Mouse (Mus musculus): ENCODE measurements around the gene Tigd2. TPM values are rescaled to one million over a fixed set of nuclear protein-coding genes. Genes with fewer than 3 reads are reported as not detected.

The Tigd2 gene
- polyA plus RNA-seq, 1 experiment: 6.1 TPM

DNA sequence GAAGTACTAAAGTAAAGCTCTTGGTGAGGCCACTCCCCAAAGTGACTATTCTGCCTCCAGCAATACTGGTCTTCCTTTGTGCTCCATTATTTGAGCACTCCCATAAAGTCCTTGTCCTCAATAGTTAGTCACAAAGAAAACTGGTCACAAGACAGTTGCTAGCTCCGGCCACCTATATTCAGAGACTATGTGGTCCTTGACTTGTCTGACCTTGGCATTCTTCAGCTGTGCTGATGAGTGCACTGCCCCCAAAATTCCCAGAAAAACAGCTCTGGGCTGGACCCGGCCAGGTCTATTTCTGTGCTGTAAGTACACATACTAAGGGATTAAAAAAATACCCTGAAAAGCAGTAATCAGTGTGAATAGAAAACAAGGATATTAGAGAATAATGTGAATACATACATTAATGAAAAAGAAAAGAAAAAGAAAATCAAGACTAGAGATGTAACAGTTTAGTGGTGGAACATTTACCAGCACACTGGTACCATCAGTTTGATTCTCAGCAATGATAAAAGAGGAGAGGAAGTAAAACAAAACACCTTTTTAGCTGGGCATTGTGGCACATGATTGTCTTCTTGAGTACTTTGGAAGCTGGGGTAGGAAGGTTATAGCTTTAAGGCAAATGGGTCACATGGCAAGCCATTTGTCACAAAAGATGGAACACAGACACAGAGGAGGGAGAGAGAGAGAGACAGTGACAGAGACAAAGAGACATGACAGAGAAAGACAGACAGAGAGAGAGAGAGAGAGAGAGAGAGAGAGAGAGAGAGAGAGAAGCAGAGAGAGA lies 12.6 kb upstream of the Tigd2 start:
- no peak for DNase-seq
- H3K27ac ChIP-seq (ENCODE audit: control insufficient read depth, insufficient read depth, low read length): no peak overlapping the region
- no peaks in the 10 kb centered on the region for H3K36me3 ChIP-seq (ENCODE audit: control insufficient read depth, insufficient read depth, low read length)
- H3K27me3 ChIP-seq (ENCODE audit: control insufficient read depth, insufficient read depth, low read length): no peaks in the 10 kb centered on the region
- H3K4me1 ChIP-seq (replicated peaks; ENCODE audit: control insufficient read depth, insufficient read depth, low read length): no peaks in the 10 kb centered on the region
- TF ChIP-seq CTCF (IDR thresholded peaks at IDR 0.05; ENCODE audit: borderline replicate concordance, control insufficient read depth, extremely low read depth, insufficient read depth, low read length, poor library complexity) (no peak), POLR2A (IDR thresholded peaks at IDR 0.05; ENCODE audit: control insufficient read depth, extremely low read depth, insufficient read depth, low read length, poor library complexity) (no peak)
- 95% methylated on average over 2 of the region's 2 CpGs for WGBS
- H3K4me3 ChIP-seq (ENCODE audit: control insufficient read depth, insufficient read depth, low read length): no peak overlapping the region

DNA sequence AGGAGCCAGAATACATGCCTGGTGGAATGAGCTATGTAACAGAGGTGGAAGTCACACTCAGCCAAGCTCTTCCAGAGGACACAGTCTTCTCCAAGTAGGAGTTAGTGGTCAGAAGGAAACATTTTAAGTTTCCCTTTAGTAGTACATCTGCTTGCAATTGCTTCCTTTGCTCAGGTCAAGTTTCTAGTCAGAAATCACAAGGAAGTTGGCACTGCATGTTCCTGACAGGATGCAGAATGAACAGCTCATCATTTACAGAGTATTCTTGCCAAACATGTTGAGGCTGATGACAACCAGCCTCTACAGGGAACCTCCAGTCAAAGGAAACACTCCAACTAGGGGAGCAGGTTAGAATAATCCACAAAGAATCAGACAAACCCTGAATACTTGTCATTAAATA lies 11.9 kb upstream of the Tigd2 start:
- DNase-seq: no peak
- Histone ChIP-seq H3K36me3 (ENCODE audit: control insufficient read depth, insufficient read depth, low read length) (no peaks in the 10 kb centered on the region), H3K4me1 (replicated peaks; ENCODE audit: control insufficient read depth, insufficient read depth, low read length) (no peaks in the 10 kb centered on the region), H3K4me3 (ENCODE audit: control insufficient read depth, insufficient read depth, low read length) (no peak overlapping the region), H3K27ac (ENCODE audit: control insufficient read depth, insufficient read depth, low read length) (no peak overlapping the region), H3K27me3 (ENCODE audit: control insufficient read depth, insufficient read depth, low read length) (no peaks in the 10 kb centered on the region)
- TF ChIP-seq CTCF (IDR thresholded peaks at IDR 0.05; ENCODE audit: borderline replicate concordance, control insufficient read depth, extremely low read depth, insufficient read depth, low read length, poor library complexity) (no peak), POLR2A (IDR thresholded peaks at IDR 0.05; ENCODE audit: control insufficient read depth, extremely low read depth, insufficient read depth, low read length, poor library complexity) (no peak)

DNA sequence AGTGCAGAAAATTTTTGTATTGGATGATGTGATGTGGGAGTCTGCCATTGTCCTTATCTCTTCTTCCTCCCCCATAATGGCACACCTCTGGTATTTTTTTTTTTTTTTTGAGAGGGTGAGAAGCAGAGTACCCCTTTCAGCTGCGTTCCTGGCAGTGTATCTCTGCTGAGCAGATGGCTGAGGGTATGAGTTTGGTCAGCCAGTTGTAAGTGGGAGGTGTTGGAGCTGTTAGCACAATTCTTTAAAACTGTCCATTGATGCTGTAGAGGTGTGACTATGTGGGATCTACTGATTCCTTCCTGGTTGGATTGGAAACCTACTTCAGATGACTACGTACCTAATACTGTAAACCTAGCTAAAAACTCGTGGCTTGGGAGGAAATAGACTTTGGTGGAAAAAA lies 10.3 kb upstream of the Tigd2 start:
- Histone ChIP-seq H3K4me1 (replicated peaks; ENCODE audit: control insufficient read depth, insufficient read depth, low read length) (no peaks in the 10 kb centered on the region), H3K4me3 (ENCODE audit: control insufficient read depth, insufficient read depth, low read length) (no peak overlapping the region), H3K27ac (ENCODE audit: control insufficient read depth, insufficient read depth, low read length) (no peak overlapping the region), H3K36me3 (ENCODE audit: control insufficient read depth, insufficient read depth, low read length) (no peaks in the 10 kb centered on the region), H3K27me3 (ENCODE audit: control insufficient read depth, insufficient read depth, low read length) (no peaks in the 10 kb centered on the region)
- 89% methylated on average over 3 of the region's 3 CpGs for WGBS
- no peak for DNase-seq
- no peak for TF ChIP-seq POLR2A (IDR thresholded peaks at IDR 0.05; ENCODE audit: control insufficient read depth, extremely low read depth, insufficient read depth, low read length, poor library complexity)
- no peak for TF ChIP-seq CTCF (IDR thresholded peaks at IDR 0.05; ENCODE audit: borderline replicate concordance, control insufficient read depth, extremely low read depth, insufficient read depth, low read length, poor library complexity)

DNA sequence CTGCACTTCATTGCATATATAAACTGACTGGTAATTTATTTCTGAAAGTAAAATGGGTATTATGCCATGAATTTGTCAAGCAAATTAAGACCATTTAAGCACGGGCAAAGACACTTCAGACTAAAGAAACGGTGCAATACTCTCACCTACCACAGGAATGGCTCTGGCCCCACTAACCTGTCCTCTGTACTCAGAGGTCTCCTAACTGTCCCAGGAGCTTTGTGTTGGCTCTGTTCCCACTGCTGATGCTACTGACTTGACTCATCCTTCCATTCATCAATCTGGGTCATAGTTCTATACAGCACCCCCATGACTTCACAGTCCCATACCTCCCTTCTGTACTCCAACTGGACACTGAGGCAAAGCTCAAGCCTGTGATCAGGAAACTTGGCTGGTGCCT lies 9.6 kb upstream of the Tigd2 start:
- H3K4me3 ChIP-seq (ENCODE audit: control insufficient read depth, insufficient read depth, low read length): no peak overlapping the region
- H3K27ac ChIP-seq (ENCODE audit: control insufficient read depth, insufficient read depth, low read length): no peak overlapping the region
- no peak for DNase-seq
- no peaks in the 10 kb centered on the region for H3K4me1 ChIP-seq (replicated peaks; ENCODE audit: control insufficient read depth, insufficient read depth, low read length)
- WGBS: 96% methylated on average over 2 of the region's 2 CpGs
- H3K36me3 ChIP-seq (ENCODE audit: control insufficient read depth, insufficient read depth, low read length): no peaks in the 10 kb centered on the region
- TF ChIP-seq CTCF (IDR thresholded peaks at IDR 0.05; ENCODE audit: borderline replicate concordance, control insufficient read depth, extremely low read depth, insufficient read depth, low read length, poor library complexity): no peak
- TF ChIP-seq POLR2A (IDR thresholded peaks at IDR 0.05; ENCODE audit: control insufficient read depth, extremely low read depth, insufficient read depth, low read length, poor library complexity): no peak
- H3K27me3 ChIP-seq (ENCODE audit: control insufficient read depth, insufficient read depth, low read length): no peaks in the 10 kb centered on the region

DNA sequence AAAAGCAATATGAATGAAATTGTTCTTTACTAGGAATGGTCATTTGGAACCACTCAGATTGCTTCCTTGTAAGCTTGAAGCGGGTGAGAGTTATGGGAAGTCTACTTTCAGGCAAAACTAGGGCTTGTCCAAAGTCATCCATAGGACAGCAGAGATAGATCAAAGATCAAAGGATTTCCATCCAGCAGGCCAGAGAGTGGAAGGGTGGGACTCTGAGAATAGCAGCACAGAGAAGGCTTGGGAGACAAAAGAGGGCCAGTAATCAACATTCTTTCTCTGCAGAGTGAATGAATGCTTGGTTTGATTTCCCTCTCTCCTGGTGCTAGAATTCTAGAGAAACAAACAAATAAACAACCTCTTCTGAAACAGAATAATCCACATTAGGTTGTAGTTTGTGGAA lies 1.1 kb upstream of the Tigd2 start:
- no peaks in the 10 kb centered on the region for H3K36me3 ChIP-seq (ENCODE audit: control insufficient read depth, insufficient read depth, low read length)
- 0 out of 2 replicates have a peak, but pooled peaks cover 2% of the 10 kb centered on the region for H3K4me1 ChIP-seq (replicated peaks; ENCODE audit: control insufficient read depth, insufficient read depth, low read length)
- H3K27ac ChIP-seq (ENCODE audit: control insufficient read depth, insufficient read depth, low read length): no peak overlapping the region
- no peak for TF ChIP-seq POLR2A (IDR thresholded peaks at IDR 0.05; ENCODE audit: control insufficient read depth, extremely low read depth, insufficient read depth, low read length, poor library complexity)
- no peak for TF ChIP-seq CTCF (IDR thresholded peaks at IDR 0.05; ENCODE audit: borderline replicate concordance, control insufficient read depth, extremely low read depth, insufficient read depth, low read length, poor library complexity)
- H3K4me3 ChIP-seq (ENCODE audit: control insufficient read depth, insufficient read depth, low read length): no peak overlapping the region
- no peak for DNase-seq
- no peaks in the 10 kb centered on the region for H3K27me3 ChIP-seq (ENCODE audit: control insufficient read depth, insufficient read depth, low read length)
- 96% methylated on average over 1 of the region's 1 CpGs for WGBS

DNA sequence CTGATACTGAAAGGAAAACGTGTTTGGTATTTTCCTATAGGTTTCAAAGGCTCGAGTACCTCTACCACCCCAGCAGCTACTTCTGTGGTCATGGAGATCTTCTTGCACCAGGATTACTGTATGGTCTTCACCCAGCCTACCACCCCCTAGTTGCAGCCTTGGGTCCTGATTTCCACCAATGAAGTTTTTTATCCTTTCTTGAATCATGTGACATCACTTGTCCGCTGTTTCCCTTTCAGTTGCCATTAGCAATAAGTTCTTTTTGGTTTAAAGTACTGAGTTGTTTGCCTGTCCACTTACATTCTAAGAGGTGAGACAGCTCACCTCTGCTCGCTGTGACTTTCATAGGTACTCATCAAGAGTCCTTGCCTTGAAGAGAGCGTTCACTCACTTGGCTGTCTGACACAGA lies 633 bp downstream of the Tigd2 start:
- TF ChIP-seq CTCF (IDR thresholded peaks at IDR 0.05; ENCODE audit: borderline replicate concordance, control insufficient read depth, extremely low read depth, insufficient read depth, low read length, poor library complexity): no peak
- TF ChIP-seq POLR2A (IDR thresholded peaks at IDR 0.05; ENCODE audit: control insufficient read depth, extremely low read depth, insufficient read depth, low read length, poor library complexity): no peak
- peak overlapping the region; percentile 67 for H3K27ac ChIP-seq (ENCODE audit: control insufficient read depth, insufficient read depth, low read length)

More for the DNA sequence above, 633 bp downstream of the Tigd2 start:
- Histone ChIP-seq H3K27me3 (ENCODE audit: control insufficient read depth, insufficient read depth, low read length) (no peaks in the 10 kb centered on the region), H3K36me3 (ENCODE audit: control insufficient read depth, insufficient read depth, low read length) (no peaks in the 10 kb centered on the region), H3K4me1 (replicated peaks; ENCODE audit: control insufficient read depth, insufficient read depth, low read length) (0 out of 2 replicates have a peak, but pooled peaks cover 2% of the 10 kb centered on the region), H3K4me3 (ENCODE audit: control insufficient read depth, insufficient read depth, low read length) (peak overlapping the region; percentile 80)
- 1% methylated on average over 5 of the region's 5 CpGs for WGBS
- DNase-seq: peak; percentile 42

Measured in thymus, adult 2 months (tissue).